Mouse (Mus musculus) limb, embryonic 13.5 days (tissue): ENCODE results near the gene Exoc7. TPM values are rescaled to one million over a fixed set of nuclear protein-coding genes. Genes with fewer than 3 reads are reported as not detected.

Source experiments
- ATAC-seq: fragments of 200-750 bp; cut with Nextera tagmentation; 2 replicates; pipeline ENCODE4 v1.8.0; 2017; ENCODE audit warnings: low read depth, moderate number of reproducible peaks, moderate TSS enrichment; ENCODE audit not compliant: low FRiP score
- H3K27ac ChIP-seq: fragments of 300-500 bp; sonication (generic); 2 replicates; pipeline ENCODE4 v1.5.1; 2015; ENCODE audit warnings: inconsistent platforms, mild to moderate bottlenecking, moderate library complexity
- H3K27me3 ChIP-seq: fragments of 300-500 bp; sonication (generic); 2 replicates; pipeline ENCODE4 v1.6.1; 2015; ENCODE audit warnings: mild to moderate bottlenecking, inconsistent platforms
- H3K36me3 ChIP-seq: fragments of 300-500 bp; sonication (generic); 2 replicates; pipeline ENCODE4 v1.6.1; 2015; ENCODE audit warnings: inconsistent platforms, mild to moderate bottlenecking, moderate library complexity
- H3K4me1 ChIP-seq: fragments of 300-500 bp; sonication (generic); 2 replicates; pipeline ENCODE4 v1.6.1; 2015; ENCODE audit warnings: inconsistent platforms
- H3K4me2 ChIP-seq: fragments of 300-500 bp; sonication (generic); replicated peaks from 2 replicates; pipeline ENCODE4 v1.6.1; 2015; ENCODE audit warnings: inconsistent platforms, mild to moderate bottlenecking, moderate library complexity
- H3K4me3 ChIP-seq: fragments of 300-500 bp; sonication (generic); 2 replicates; pipeline ENCODE4 v1.5.1; 2015; ENCODE audit warnings: moderate library complexity, mild to moderate bottlenecking, inconsistent platforms
- H3K9ac ChIP-seq: fragments of 300-500 bp; sonication (generic); 2 replicates; pipeline ENCODE4 v1.6.1; 2015; ENCODE audit warnings: mild to moderate bottlenecking, inconsistent platforms
- H3K9me3 ChIP-seq: fragments of 300-500 bp; sonication (generic); 2 replicates; pipeline ENCODE4 v1.6.1; 2016; ENCODE audit warnings: inconsistent platforms
- WGBS: fragments of 180-500 bp; shearing (Covaris S2); methylation state at CpG from one replicate; pipeline ENCODE4 v1.1.7; 2015; 5-methylcytosine and 5-hydroxymethylcytosine counted together
- polyA plus RNA-seq: library from polyadenylated mRNA; unstranded; fragments of >200 nt; fragmentation: Nextera tagmentation; extraction: Ambion mirVana; gene quantifications from 2 replicates; pipeline ENCODE4 v1.2.1, GENCODE M21; 2015

Exoc7 gene
- polyA plus RNA-seq, 1 experiment from 2014 or later, result 80.2 TPM

DNA sequence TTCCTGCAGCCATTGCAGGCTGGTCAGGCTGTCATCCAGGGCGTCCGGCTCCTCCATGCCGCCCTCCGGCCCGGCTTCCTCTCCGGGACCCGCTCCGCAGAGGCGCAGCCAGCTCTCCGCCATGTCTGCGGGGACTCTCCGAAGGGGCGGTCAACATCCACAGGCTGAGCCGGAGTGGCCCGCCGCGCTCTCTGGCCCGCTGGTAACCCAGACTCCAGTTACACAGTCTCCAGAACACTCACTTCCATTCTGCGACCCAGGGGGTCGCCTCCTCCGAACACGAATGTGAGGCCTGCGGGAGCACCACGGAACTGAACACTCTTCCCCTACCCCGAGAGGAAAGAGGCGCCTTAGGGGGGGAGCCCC, 27.4 kb upstream of the Exoc7 start:
- Histone ChIP-seq H3K9me3 (no peaks in the 10 kb centered on the region), H3K27ac (no peak overlapping the region), H3K36me3 (peaks cover 11% of the 10 kb centered on the region), H3K9ac (peak overlapping the region; percentile 40), H3K27me3 (peaks cover 38% of the 10 kb centered on the region), H3K4me3 (peak overlapping the region; percentile 63), H3K4me1 (peaks cover 54% of the 10 kb centered on the region), H3K4me2 (peak overlapping the region; percentile 96)
- WGBS, result 2% methylated on average over 26 of the region's 26 CpGs
- ATAC-seq, result no peak

- no peak for ATAC-seq
- WGBS, result 19% methylated on average over 31 of the region's 31 CpGs
Observed at GRCm38 (mm10) chr11:116333526-116334416, 26.7 kb upstream of the Exoc7 start.

GRCm38 (mm10) chr11:116332983-116333270, 25.9 kb upstream of the Exoc7 start:
- H3K4me1 ChIP-seq, result peaks cover 63% of the 10 kb centered on the region

More at GRCm38 (mm10) chr11:116333526-116334416, 26.7 kb upstream of the Exoc7 start:
- peaks cover 38% of the 10 kb centered on the region for H3K27me3 ChIP-seq
- H3K4me2 ChIP-seq, result peak overlapping the region; percentile 96
- peaks cover 60% of the 10 kb centered on the region for H3K4me1 ChIP-seq
- no peaks in the 10 kb centered on the region for H3K9me3 ChIP-seq
- peak overlapping the region; percentile 40 for H3K9ac ChIP-seq
- H3K4me3 ChIP-seq, result peak overlapping the region; percentile 63
- no peak overlapping the region for H3K27ac ChIP-seq
- H3K36me3 ChIP-seq, result peaks cover 8% of the 10 kb centered on the region

DNA sequence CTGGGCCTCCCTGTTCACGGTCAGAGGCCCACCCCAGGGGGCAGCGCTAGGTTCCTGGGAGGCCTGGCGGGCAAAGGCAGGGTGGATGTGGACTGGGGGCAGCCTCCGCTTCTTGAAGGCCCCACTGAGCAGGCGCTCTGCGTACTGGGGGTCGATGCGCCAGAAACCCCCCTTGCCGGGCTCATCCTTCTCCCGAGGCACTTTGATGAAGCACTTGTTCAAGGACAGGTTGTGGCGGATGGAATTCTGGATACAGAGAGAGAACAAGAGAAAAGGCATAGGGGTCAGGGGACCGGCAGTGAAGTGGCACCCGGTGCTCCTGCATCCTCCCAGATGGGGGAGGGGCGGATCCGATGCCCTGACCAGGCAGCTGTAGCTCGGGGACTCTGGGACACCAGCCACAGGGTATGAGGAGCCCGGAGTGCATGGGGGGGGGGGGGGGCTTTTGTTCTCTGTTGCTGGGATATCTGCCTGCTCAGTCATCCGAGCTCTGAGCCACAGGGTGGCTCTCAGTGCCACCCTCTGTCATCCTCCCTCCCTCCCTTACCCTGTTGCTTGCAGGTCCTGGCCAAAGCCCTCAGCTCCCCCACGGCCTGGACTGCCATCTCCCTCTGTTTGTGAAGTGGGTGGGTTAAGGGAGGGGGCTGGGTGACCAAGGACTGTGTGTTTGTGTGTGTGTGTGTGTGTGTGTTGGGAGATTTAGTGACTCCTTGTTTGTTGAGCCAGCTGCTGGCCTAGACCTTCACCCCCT, 25.4 kb upstream of the Exoc7 start:
- ATAC-seq, result no peak
- 51% methylated on average over 19 of the region's 19 CpGs for WGBS
- Histone ChIP-seq H3K4me3 (no peak overlapping the region), H3K36me3 (no peaks in the 10 kb centered on the region), H3K9ac (no peak overlapping the region), H3K27ac (no peak overlapping the region), H3K9me3 (no peaks in the 10 kb centered on the region), H3K27me3 (peaks cover 36% of the 10 kb centered on the region), H3K4me1 (peaks cover 62% of the 10 kb centered on the region), H3K4me2 (no peak overlapping the region)

More at GRCm38 (mm10) chr11:116332983-116333270, 25.9 kb upstream of the Exoc7 start:
- Histone ChIP-seq H3K27me3 (peaks cover 37% of the 10 kb centered on the region), H3K9me3 (no peaks in the 10 kb centered on the region), H3K36me3 (peaks cover 1% of the 10 kb centered on the region; the same call in 1 of the 2 replicates), H3K9ac (no peak overlapping the region), H3K27ac (no peak overlapping the region), H3K4me2 (no peak overlapping the region), H3K4me3 (no peak overlapping the region)
- WGBS, result 92% methylated on average over 3 of the region's 3 CpGs
- no peak for ATAC-seq

- WGBS, result 71% methylated on average over 7 of the region's 7 CpGs
- H3K27ac ChIP-seq, result no peak overlapping the region
Observed at GRCm38 (mm10) chr11:116330211-116330518, 23.1 kb upstream of the Exoc7 start.

GRCm38 (mm10) chr11:116329314-116330210, 22.5 kb upstream of the Exoc7 start:
- H3K9ac ChIP-seq, result no peak overlapping the region; the same call in 1 of the 2 replicates
- H3K4me2 ChIP-seq, result no peak overlapping the region; the same call in 1 of the 2 replicates
- H3K27ac ChIP-seq, result peak overlapping the region; percentile 44; the same call in 1 of the 2 replicates
- H3K4me1 ChIP-seq, result peaks cover 43% of the 10 kb centered on the region
- H3K4me3 ChIP-seq, result no peak overlapping the region
- H3K36me3 ChIP-seq, result no peaks in the 10 kb centered on the region
- ATAC-seq, result no peak
- H3K27me3 ChIP-seq, result peaks cover 29% of the 10 kb centered on the region
- no peaks in the 10 kb centered on the region for H3K9me3 ChIP-seq
- WGBS, result 45% methylated on average over 18 of the region's 18 CpGs

More at GRCm38 (mm10) chr11:116330211-116330518, 23.1 kb upstream of the Exoc7 start:
- H3K4me1 ChIP-seq, result peaks cover 48% of the 10 kb centered on the region
- no peak overlapping the region for H3K4me2 ChIP-seq
- no peak for ATAC-seq
- H3K9me3 ChIP-seq, result no peaks in the 10 kb centered on the region
- no peaks in the 10 kb centered on the region for H3K36me3 ChIP-seq
- H3K9ac ChIP-seq, result no peak overlapping the region
- peaks cover 35% of the 10 kb centered on the region for H3K27me3 ChIP-seq
- no peak overlapping the region for H3K4me3 ChIP-seq

DNA sequence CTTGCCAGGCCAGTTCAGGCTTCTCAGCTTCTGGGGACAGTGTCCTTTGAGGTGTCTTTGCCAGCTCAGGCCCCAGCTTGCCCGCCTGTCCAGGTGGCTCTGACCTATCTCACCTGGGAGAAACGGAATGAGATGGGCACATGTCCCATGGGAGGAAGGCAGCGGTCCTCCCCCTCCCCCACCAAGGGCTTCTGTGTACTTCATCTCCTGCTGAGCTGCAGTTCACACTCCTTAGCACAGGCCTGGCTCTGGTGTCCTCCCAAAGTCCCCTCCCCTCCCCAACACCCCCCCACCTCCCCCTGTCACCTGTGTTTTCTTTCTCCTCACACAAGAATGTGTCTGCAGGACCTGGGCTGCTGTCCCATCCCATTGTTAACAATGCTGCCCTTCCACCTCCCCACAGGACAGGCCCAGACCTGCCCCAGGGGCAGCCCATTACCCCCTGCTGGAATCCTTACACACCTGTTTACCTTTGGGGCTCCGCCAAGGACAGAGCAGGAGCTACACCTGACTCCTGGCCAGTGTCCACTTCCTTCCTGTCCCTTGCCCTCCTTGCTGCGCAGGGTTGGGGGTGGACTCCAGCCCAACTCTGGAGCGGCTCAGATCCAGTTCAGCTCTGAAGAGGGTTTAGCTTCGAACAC, 20.1 kb upstream of the Exoc7 start:
- peak overlapping the region; percentile 31; the same call in 1 of the 2 replicates for H3K9ac ChIP-seq
- no peaks in the 10 kb centered on the region for H3K9me3 ChIP-seq
- H3K4me3 ChIP-seq, result no peak overlapping the region
- H3K27me3 ChIP-seq, result peaks cover 4% of the 10 kb centered on the region; the same call in 1 of the 2 replicates
- peaks cover 28% of the 10 kb centered on the region for H3K4me1 ChIP-seq
- H3K4me2 ChIP-seq, result no peak overlapping the region
- ATAC-seq, result no peak
- H3K27ac ChIP-seq, result no peak overlapping the region
- no peaks in the 10 kb centered on the region for H3K36me3 ChIP-seq
- WGBS, result 64% methylated on average over 7 of the region's 7 CpGs

GRCm38 (mm10) chr11:116318719-116319659, 12.0 kb upstream of the Exoc7 start:
- peak; percentile 85 for ATAC-seq
- Histone ChIP-seq H3K9ac (peak overlapping the region; percentile 81), H3K27ac (no peak overlapping the region), H3K27me3 (no peaks in the 10 kb centered on the region), H3K4me3 (peak overlapping the region; percentile 51), H3K36me3 (no peaks in the 10 kb centered on the region), H3K4me2 (peak overlapping the region; percentile 98), H3K4me1 (peaks cover 11% of the 10 kb centered on the region; the same call in 1 of the 2 replicates), H3K9me3 (no peaks in the 10 kb centered on the region)
- WGBS, result 2% methylated on average over 41 of the region's 41 CpGs

DNA sequence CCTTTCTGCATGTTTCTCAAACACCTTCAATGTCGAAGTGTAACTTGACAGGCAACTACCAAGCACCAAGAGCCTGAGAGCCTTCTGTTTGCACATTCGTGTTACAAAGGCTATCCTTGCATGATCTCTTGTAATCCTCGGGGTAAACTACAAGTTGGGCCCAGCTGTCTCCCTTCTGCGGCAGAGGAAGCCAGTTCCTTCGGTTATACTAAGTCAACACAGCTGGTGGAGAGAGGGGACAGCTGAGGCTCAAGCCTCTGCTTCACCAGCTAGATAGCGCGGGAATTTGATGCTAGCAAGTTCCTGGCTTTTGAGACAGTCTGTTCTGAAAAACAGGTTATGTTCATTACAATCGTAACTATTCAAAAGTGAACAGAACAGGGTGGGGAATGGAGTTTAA, 5.3 kb upstream of the Exoc7 start:
- Histone ChIP-seq H3K9ac (no peak overlapping the region), H3K4me3 (no peak overlapping the region), H3K36me3 (no peaks in the 10 kb centered on the region), H3K9me3 (no peaks in the 10 kb centered on the region), H3K4me2 (no peak overlapping the region), H3K27ac (no peak overlapping the region), H3K4me1 (peaks cover 4% of the 10 kb centered on the region; the same call in 1 of the 2 replicates), H3K27me3 (0 out of 2 replicates have a peak, but pooled peaks cover 4% of the 10 kb centered on the region)
- WGBS, result 55% methylated on average over 8 of the region's 8 CpGs
- peak; percentile 51; the same call in 1 of the 2 replicates for ATAC-seq

GRCm38 (mm10) chr11:116311169-116311568, 4.1 kb upstream of the Exoc7 start:
- Histone ChIP-seq H3K4me1 (peaks cover 8% of the 10 kb centered on the region), H3K27ac (no peak overlapping the region), H3K27me3 (0 out of 2 replicates have a peak, but pooled peaks cover 4% of the 10 kb centered on the region), H3K36me3 (no peaks in the 10 kb centered on the region), H3K4me2 (no peak overlapping the region), H3K9me3 (no peaks in the 10 kb centered on the region), H3K9ac (no peak overlapping the region), H3K4me3 (no peak overlapping the region)
- ATAC-seq, result no peak
- 40% methylated on average over 8 of the region's 8 CpGs for WGBS
